Comparison of ENCODE assay signal across 16 mouse cellular contexts in genomic region chr9:43110286-43110980, GRCm38 (mm10). TPM values are rescaled to one million over a fixed set of nuclear protein-coding genes. Genes with fewer than 3 reads are reported as not detected.
DNase-seq lines count a peak whose midpoint lies in the region.
"Had no signal": no experiment of that assay in that cellular context is flagged by ENCODE, and none has a peak within 500 bp of the region (broad histone marks: within the 10 kb centered on the region; RNA-seq: fewer than 3 reads in every experiment).

No protein-coding gene starts in this region.

- DNase-seq in adrenal gland, adult 2 months = peak; percentile 67
- DNase-seq in adrenal gland, postnatal 10 days = no peak
- DNase-seq in heart, adult 11 months = peak; percentile 83
- no peak for DNase-seq in heart, adult 8-10 months (ENCODE audit: low spot score)
- DNase-seq in lung, postnatal 10 days = peak; percentile 52
- no peak for DNase-seq in lung, adult 18-20 months
- peak; percentile 24 for DNase-seq in lung, postnatal 25 days (ENCODE audit: low spot score)
- DNase-seq: B cell, adult 2 months; cerebellum, adult 18-20 months; cerebellum, adult 9-10 months; cerebellum, postnatal 14 days; gastrocnemius, postnatal 10 days; gastrocnemius, postnatal 36 days; heart, postnatal 10 days; heart, postnatal 36 days had no signal

RNA-seq across cellular contexts. Expression of gene Arhgef12, which starts 3.4 kb away (rescaled TPM):
- 100 to 1,000 TPM; 119 to 126 TPM for total RNA-seq in adrenal gland, adult 2 months (2021)
- polyA plus RNA-seq in adrenal gland, adult 2 months (2012; rRNA removed) = 21.3 and 25.2 TPM in 2 replicates
- 100 to 1,000 TPM; 104 to 112 TPM for total RNA-seq in adrenal gland, postnatal 10 days (2021)
- total RNA-seq in heart, adult 8-10 months (2022) = 100 to 1,000 TPM; 132 to 160 (median 141) TPM

RNA-seq across cellular contexts. Expression of gene Tmem136, which starts 5.9 kb away (rescaled TPM):
- 10 to 100 TPM in 1 of 2 experiments, 1 to 10 TPM in 1; 3.3 to 11.0 TPM for total RNA-seq in adrenal gland, adult 2 months (2021)
- polyA plus RNA-seq in adrenal gland, adult 2 months (2012; rRNA removed) = 5.2 and 5.8 TPM in 2 replicates
- total RNA-seq in adrenal gland, postnatal 10 days (2021) = 1 to 10 TPM; 3.9 to 4.1 TPM
- 1 to 10 TPM; 3.9 to 7.5 (median 6.6) TPM for total RNA-seq in heart, adult 8-10 months (2022)
- total RNA-seq: granulocyte monocyte progenitor cell, adult 5-6 weeks had no signal

Comparison
In these comparisons a context has a peak if more than half of its experiments do, and no peak if none do; other contexts are left out.
1. DNase-seq: peak in adrenal gland, adult 2 months (single experiment), heart, adult 11 months (single experiment), lung, postnatal 10 days (single experiment) and lung, postnatal 25 days (single experiment); none in adrenal gland, postnatal 10 days (single experiment), heart, adult 8-10 months (single experiment) and lung, adult 18-20 months (0 of 2).